ENCODE assay signal across 8 mouse cellular contexts in genomic region chr2:153239021-153239859, GRCm38 (mm10). TPM values are rescaled to one million over a fixed set of nuclear protein-coding genes. Genes with fewer than 3 reads are reported as not detected.
DNase-seq lines count a peak whose midpoint lies in the region; ATAC-seq and TF ChIP-seq lines count a peak whose summit lies in the region.

No protein-coding gene starts in this region.

- H3K79me2 ChIP-seq in macrophage (ENCODE audit: inconsistent target), result peaks cover 81% of the 10 kb centered on the region

- H3K27ac ChIP-seq in hindbrain, embryonic 14.5 days, result peak overlapping the region; percentile 10; the same call in 1 of the 2 replicates
- H3K27ac ChIP-seq in macrophage, result peak overlapping the region; percentile 92

- DNase-seq in G1E (ENCODE audit: low spot score), result no peak
- no peak for DNase-seq in hindbrain, embryonic 14.5 days (ENCODE audit: low spot score)
- no peak for DNase-seq in right cerebral cortex, postnatal 36 days (ENCODE audit: low spot score in 2 of 2)
- no peak for DNase-seq in adrenal gland, postnatal 36 days
- no peak for DNase-seq in kidney, postnatal 10 days
- DNase-seq in urinary bladder, postnatal 25 days (ENCODE audit: low spot score), result no peak

- peak overlapping the region; percentile 98 for H3K9ac ChIP-seq in hindbrain, embryonic 14.5 days

- peak overlapping the region; percentile 90 for H3K4me2 ChIP-seq in hindbrain, embryonic 14.5 days (replicated peaks)

- H3K9me3 ChIP-seq in E14TG2a.4 (ENCODE audit: low read length), result no peaks in the 10 kb centered on the region
- H3K9me3 ChIP-seq in G1E (replicated peaks), result no peaks in the 10 kb centered on the region
- no peaks in the 10 kb centered on the region for H3K9me3 ChIP-seq in hindbrain, embryonic 14.5 days (ENCODE audit: control insufficient read depth, low read length)

- H3K36me3 ChIP-seq in E14TG2a.4 (ENCODE audit: insufficient read depth, low read length), result peaks cover 50% of the 10 kb centered on the region
- peaks cover 61% of the 10 kb centered on the region for H3K36me3 ChIP-seq in G1E (replicated peaks)
- H3K36me3 ChIP-seq in hindbrain, embryonic 14.5 days (replicated peaks; ENCODE audit: control insufficient read depth, insufficient read depth), result peaks cover 23% of the 10 kb centered on the region
- H3K36me3 ChIP-seq in macrophage (ENCODE audit: inconsistent target), result peaks cover 21% of the 10 kb centered on the region

- 71% methylated on average over 7 of the region's 7 CpGs for WGBS in hindbrain, embryonic 14.5 days
- 27% methylated on average over 7 of the region's 7 CpGs for WGBS in macrophage (ENCODE audit: missing documents)

- H3K4me3 ChIP-seq in E14TG2a.4 (replicated peaks; ENCODE audit: low read length) (peak overlapping the region; percentile 93), G1E (ENCODE audit: low read depth, low read length) (peak overlapping the region; percentile 88), macrophage (ENCODE audit: inconsistent target) (peak overlapping the region; percentile 93)
- peak overlapping the region; percentile 94 for H3K4me3 ChIP-seq in hindbrain, embryonic 14.5 days (replicated peaks; ENCODE audit: low read length)

- peaks cover 26% of the 10 kb centered on the region for H3K4me1 ChIP-seq in E14TG2a.4 (replicated peaks; ENCODE audit: low read depth, low read length)
- peaks cover 63% of the 10 kb centered on the region for H3K4me1 ChIP-seq in G1E (ENCODE audit: insufficient read depth, low read depth, low read length)
- H3K4me1 ChIP-seq in hindbrain, embryonic 14.5 days (replicated peaks; ENCODE audit: control insufficient read depth, insufficient read depth, low read length), result peaks cover 37% of the 10 kb centered on the region

- ATAC-seq in G1E (ENCODE audit: extremely low read depth, insufficient number of reproducible peaks, low FRiP score, poor library complexity, severe bottlenecking), result no peak
- ATAC-seq in hindbrain, embryonic 14.5 days (ENCODE audit: low FRiP score), result no peak

- H3K27me3 ChIP-seq in E14TG2a.4 (ENCODE audit: insufficient read depth, low read length) (no peaks in the 10 kb centered on the region), G1E (ENCODE audit: insufficient read depth, low read length) (no peaks in the 10 kb centered on the region)
- no peaks in the 10 kb centered on the region for H3K27me3 ChIP-seq in hindbrain, embryonic 14.5 days (ENCODE audit: control insufficient read depth, insufficient read depth, low read length)

- TF ChIP-seq CTCF in E14TG2a.4 (conservative IDR thresholded peaks at IDR 0.05; ENCODE audit: low read length) (no peak), G1E (IDR thresholded peaks at IDR 0.05; ENCODE audit: low read depth, low read length) (no peak)

RNA-seq across cellular contexts. Expression of gene Plagl2, which starts 2.0 kb away (rescaled TPM):
- total RNA-seq in G1E (2014; fragmentation: Nextera tagmentation) (106 and 108 TPM in 2 replicates), G1E (2017) (11.0 and 12.5 TPM in 2 replicates)
- polyA plus RNA-seq in G1E (2012) (27.5 and 35.9 TPM in 2 replicates), macrophage (2018) (26.7 to 29.5 TPM (median 28.6 TPM) in 3 replicates)
- polyA plus RNA-seq in hindbrain, embryonic 14.5 days (2014; fragmentation: Nextera tagmentation; extraction: Ambion mirVana), result 6.4 and 8.7 TPM in 2 replicates
- total RNA-seq in macrophage (2018; cell fraction: chromatin; rRNA removed), result 100 to 1,000 TPM in 9 of 26 experiments, 10 to 100 TPM in 17; 29.9 to 167 (median 78.6) TPM
- total RNA-seq in macrophage (2018; cell fraction: cytosol; rRNA removed), result 100 to 1,000 TPM in 5 of 26 experiments, 10 to 100 TPM in 21; 40.4 to 182 (median 83.3) TPM
- total RNA-seq in macrophage (2018; cell fraction: nucleus; rRNA removed), result 100 to 1,000 TPM in 17 of 26 experiments, 10 to 100 TPM in 9; 53.5 to 249 (median 123) TPM
- 10 to 100 TPM in 1 of 2 experiments, 1 to 10 TPM in 1; 9.5 to 10.4 TPM for total RNA-seq in adrenal gland, postnatal 36 days (2021)

RNA-seq across cellular contexts. Expression of gene Pofut1, which starts 2.1 kb away (rescaled TPM):
- 26.5 and 33.7 TPM in 2 replicates for total RNA-seq in G1E (2014; fragmentation: Nextera tagmentation)
- total RNA-seq in G1E (2017), result 29.5 and 30.0 TPM in 2 replicates
- 11.2 and 12.8 TPM in 2 replicates for polyA plus RNA-seq in G1E (2012)
- polyA plus RNA-seq in hindbrain, embryonic 14.5 days (2014; fragmentation: Nextera tagmentation; extraction: Ambion mirVana), result 5.3 and 6.3 TPM in 2 replicates
- total RNA-seq in macrophage (2018; cell fraction: chromatin; rRNA removed), result 100 to 1,000 TPM in 10 of 26 experiments, 10 to 100 TPM in 16; 60.8 to 135 (median 92.8) TPM
- 10 to 100 TPM; 13.1 to 32.3 (median 19.1) TPM for total RNA-seq in macrophage (2018; cell fraction: cytosol; rRNA removed)
- 100 to 1,000 TPM in 1 of 26 experiments, 10 to 100 TPM in 25; 46.0 to 110 (median 70.7) TPM for total RNA-seq in macrophage (2018; cell fraction: nucleus; rRNA removed)
- polyA plus RNA-seq in macrophage (2018), result 10.7 to 19.5 TPM (median 16.7 TPM) in 3 replicates
- total RNA-seq in adrenal gland, postnatal 36 days (2021), result 10 to 100 TPM; 45.8 to 59.7 TPM

RNA-seq across cellular contexts. Expression of gene Tspyl3, which starts 14.0 kb away (rescaled TPM):
- total RNA-seq in G1E (2014; fragmentation: Nextera tagmentation), result 1.1 TPM in 1 of 2 replicates, not detected in the other
- 0.23 and 0.27 TPM in 2 replicates for total RNA-seq in G1E (2017)
- polyA plus RNA-seq in G1E (2012), result 0.27 and 0.32 TPM in 2 replicates
- polyA plus RNA-seq in hindbrain, embryonic 14.5 days (2014; fragmentation: Nextera tagmentation; extraction: Ambion mirVana), result 31.7 and 34.1 TPM in 2 replicates
- total RNA-seq in macrophage (2018; cell fraction: chromatin; rRNA removed), result 1 to 10 TPM; 2.0 to 8.6 (median 4.8) TPM
- 1 to 10 TPM; 3.9 to 7.4 (median 5.7) TPM for total RNA-seq in macrophage (2018; cell fraction: cytosol; rRNA removed)
- total RNA-seq in macrophage (2018; cell fraction: nucleus; rRNA removed), result 10 to 100 TPM in 5 of 26 experiments, 1 to 10 TPM in 21; 3.1 to 13.7 (median 7.6) TPM
- polyA plus RNA-seq in macrophage (2018), result 3.4 to 5.4 TPM (median 4.4 TPM) in 3 replicates
- 1 to 10 TPM; 2.6 to 2.8 TPM for total RNA-seq in adrenal gland, postnatal 36 days (2021)

RNA-seq across cellular contexts. Expression of gene Kif3b, which starts 52.0 kb away (rescaled TPM):
- total RNA-seq in G1E (2014; fragmentation: Nextera tagmentation) (12.0 and 12.9 TPM in 2 replicates), G1E (2017) (25.2 and 26.1 TPM in 2 replicates)
- polyA plus RNA-seq in G1E (2012) (3.0 and 3.7 TPM in 2 replicates), macrophage (2018) (28.0 to 32.8 TPM (median 28.4 TPM) in 3 replicates)
- polyA plus RNA-seq in hindbrain, embryonic 14.5 days (2014; fragmentation: Nextera tagmentation; extraction: Ambion mirVana), result 17.3 and 21.2 TPM in 2 replicates
- 10 to 100 TPM; 10.8 to 64.8 (median 42.6) TPM for total RNA-seq in macrophage (2018; cell fraction: chromatin; rRNA removed)
- total RNA-seq in macrophage (2018; cell fraction: cytosol; rRNA removed), result 10 to 100 TPM; 23.8 to 62.1 (median 37.7) TPM
- 10 to 100 TPM; 15.8 to 88.5 (median 44.9) TPM for total RNA-seq in macrophage (2018; cell fraction: nucleus; rRNA removed)
- total RNA-seq in adrenal gland, postnatal 36 days (2021), result 10 to 100 TPM; 27.7 to 31.1 TPM
